Mouse (Mus musculus) lung, postnatal 0 days (tissue): Measurements from ENCODE around the gene Tmem82. TPM values are rescaled to one million over a fixed set of nuclear protein-coding genes. Genes with fewer than 3 reads are reported as not detected.

Experiments used
- ATAC-seq: fragments of 200-750 bp; cut with Nextera tagmentation; 2 replicates; pipeline ENCODE4 v1.8.0; 2017; ENCODE audit warnings: moderate library complexity
- DNase-seq: peaks from one replicate; pipeline ENCODE4 v3.0.0-alpha.2; 2016; ENCODE audit warnings: low spot score
- H3K27ac ChIP-seq: fragments of 300-500 bp; sonication (generic); 2 replicates; pipeline ENCODE4 v1.5.1; 2014; ENCODE audit warnings: antibody characterized with exemption, mild to moderate bottlenecking, low read length, mixed read lengths
- H3K27me3 ChIP-seq: fragments of 300-500 bp; sonication (generic); replicated peaks from 2 replicates; pipeline ENCODE4 v1.6.1; 2014; ENCODE audit warnings: low read length, mixed read lengths; ENCODE audit not compliant: insufficient read depth
- H3K36me3 ChIP-seq: fragments of 300-500 bp; sonication (generic); 2 replicates; pipeline ENCODE4 v1.6.1; 2014; ENCODE audit warnings: low read length, mixed read lengths; ENCODE audit not compliant: insufficient read depth
- H3K4me1 ChIP-seq: fragments of 300-500 bp; sonication (generic); 2 replicates; pipeline ENCODE4 v1.6.1; 2014; ENCODE audit warnings: antibody characterized with exemption, low read depth, low read length, mixed read lengths; ENCODE audit not compliant: insufficient read depth
- H3K4me2 ChIP-seq: fragments of 300-500 bp; sonication (generic); replicated peaks from 2 replicates; pipeline ENCODE4 v1.6.1; 2014; ENCODE audit warnings: low read depth, mild to moderate bottlenecking, low read length, moderate library complexity, mixed read lengths
- H3K4me3 ChIP-seq: fragments of 300-500 bp; sonication (generic); 2 replicates; pipeline ENCODE4 v1.5.1; 2014; ENCODE audit warnings: low read depth, low read length
- H3K9ac ChIP-seq: fragments of 300-500 bp; sonication (generic); replicated peaks from 2 replicates; pipeline ENCODE4 v1.6.1; 2014; ENCODE audit warnings: low read depth, mild to moderate bottlenecking
- H3K9me3 ChIP-seq: fragments of 300-500 bp; sonication (generic); 2 replicates; pipeline ENCODE4 v1.6.1; 2016; ENCODE audit warnings: low read length, mixed read lengths
- CTCF ChIP-seq: IDR thresholded peaks from 2 replicates; pipeline ENCODE4 v1.5.1; 2016; ENCODE audit warnings: antibody characterized with exemption, mild to moderate bottlenecking
- EP300 ChIP-seq: IDR thresholded peaks from 2 replicates; pipeline ENCODE4 v1.6.1; 2016; ENCODE audit warnings: antibody characterized with exemption, mild to moderate bottlenecking, control low read depth
- WGBS: fragments of 180-500 bp; shearing (Covaris S2); extraction: QIAGEN DNeasy Blood & Tissue Kit; methylation state at CpG from one replicate; pipeline ENCODE4 v1.1.7; 2014; 5-methylcytosine and 5-hydroxymethylcytosine counted together
- polyA plus RNA-seq: library from polyadenylated mRNA; unstranded; fragments of >200 nt; fragmentation: Nextera tagmentation; extraction: Ambion mirVana; gene quantifications from 2 replicates; pipeline ENCODE4 v1.2.1, GENCODE M21; 2015

Tmem82 gene
- polyA plus RNA-seq, 1 experiment from 2014 or later = 3.6 TPM

DNA sequence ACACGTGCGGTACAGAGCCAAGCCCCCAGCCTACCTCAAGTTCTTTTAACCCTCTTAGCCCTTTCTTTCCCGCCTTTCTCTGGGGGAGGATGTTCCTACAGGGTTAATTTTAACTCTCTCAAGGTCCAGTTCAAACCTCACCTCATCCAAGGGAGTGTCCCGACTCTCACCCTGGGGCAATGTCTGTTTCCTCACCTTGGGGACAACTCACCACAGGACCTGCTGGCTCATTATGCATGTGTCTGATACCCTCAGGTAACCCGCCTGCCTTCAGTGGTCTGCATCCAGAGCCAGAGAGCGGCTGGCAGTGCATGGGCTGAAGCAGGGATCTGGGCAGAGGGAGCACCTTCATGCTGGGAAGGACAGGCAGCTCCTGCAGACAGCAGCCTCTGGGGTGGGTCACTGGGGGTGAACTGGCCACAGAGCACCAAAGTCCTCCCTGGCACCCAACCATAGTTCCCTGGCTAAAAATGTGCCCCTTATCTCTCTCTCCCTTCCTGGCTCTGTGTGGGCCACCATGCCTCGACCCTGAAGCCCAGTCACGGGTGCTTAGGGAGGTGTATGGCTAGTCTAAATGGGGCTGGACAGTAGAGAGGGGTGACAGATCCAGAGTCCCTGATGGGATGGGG lies 21.6 kb downstream of the Tmem82 start:
- ATAC-seq (no peak), DNase-seq (no peak)
- H3K9me3 ChIP-seq = no peaks in the 10 kb centered on the region
- H3K9ac ChIP-seq = no peak overlapping the region
- no peak overlapping the region for H3K27ac ChIP-seq
- 0 out of 2 replicates have a peak, but pooled peaks cover 2% of the 10 kb centered on the region for H3K4me1 ChIP-seq
- WGBS = 72% methylated on average over 8 of the region's 8 CpGs
- H3K4me3 ChIP-seq = no peak overlapping the region
- no peaks in the 10 kb centered on the region for H3K27me3 ChIP-seq
- H3K36me3 ChIP-seq = peaks cover 3% of the 10 kb centered on the region
- H3K4me2 ChIP-seq = no peak overlapping the region
- no peak for TF ChIP-seq CTCF

DNA sequence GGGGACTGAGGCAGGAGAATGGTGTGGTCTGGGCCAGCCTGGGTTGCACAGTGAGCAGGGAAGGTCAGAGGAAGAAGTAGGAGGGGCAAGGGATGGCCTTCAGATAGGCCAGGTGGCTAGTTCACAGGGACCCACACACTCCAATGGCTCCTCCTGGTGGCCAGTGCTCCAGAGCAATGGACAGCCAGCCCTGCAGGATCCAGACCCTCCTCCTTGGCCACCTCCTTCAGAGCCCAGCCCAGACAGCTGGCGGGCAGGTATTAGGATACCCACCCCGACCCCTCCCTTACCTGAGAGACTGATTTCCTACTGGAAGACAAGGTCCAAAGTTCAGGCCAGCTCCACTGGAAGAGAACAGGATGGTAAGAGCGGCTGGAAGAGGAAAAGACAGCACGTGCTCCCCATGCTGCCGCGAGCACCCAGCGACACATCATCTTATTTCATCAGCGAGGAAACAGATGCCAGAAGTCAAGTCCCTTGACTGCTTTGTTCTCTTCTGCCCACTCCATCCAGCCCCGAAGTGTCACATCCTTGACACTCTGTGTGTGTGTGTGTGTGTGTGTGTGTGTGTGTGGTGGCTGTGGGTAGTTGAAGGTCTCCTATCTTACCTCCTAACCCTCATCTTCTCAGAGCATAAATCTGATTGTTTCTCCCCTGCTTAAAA lies 22.7 kb downstream of the Tmem82 start:
- WGBS = 77% methylated on average over 9 of the region's 9 CpGs
- Histone ChIP-seq H3K27ac (no peak overlapping the region), H3K27me3 (no peaks in the 10 kb centered on the region), H3K4me2 (no peak overlapping the region), H3K9me3 (no peaks in the 10 kb centered on the region), H3K4me3 (no peak overlapping the region), H3K4me1 (no peaks in the 10 kb centered on the region), H3K9ac (no peak overlapping the region), H3K36me3 (peaks cover 3% of the 10 kb centered on the region)
- TF ChIP-seq CTCF (peak; percentile 56), EP300 (peak; percentile 52; the same call in 1 of the 2 replicates)
- DNase-seq = peak; percentile 86
- peak; percentile 11 for ATAC-seq

DNA sequence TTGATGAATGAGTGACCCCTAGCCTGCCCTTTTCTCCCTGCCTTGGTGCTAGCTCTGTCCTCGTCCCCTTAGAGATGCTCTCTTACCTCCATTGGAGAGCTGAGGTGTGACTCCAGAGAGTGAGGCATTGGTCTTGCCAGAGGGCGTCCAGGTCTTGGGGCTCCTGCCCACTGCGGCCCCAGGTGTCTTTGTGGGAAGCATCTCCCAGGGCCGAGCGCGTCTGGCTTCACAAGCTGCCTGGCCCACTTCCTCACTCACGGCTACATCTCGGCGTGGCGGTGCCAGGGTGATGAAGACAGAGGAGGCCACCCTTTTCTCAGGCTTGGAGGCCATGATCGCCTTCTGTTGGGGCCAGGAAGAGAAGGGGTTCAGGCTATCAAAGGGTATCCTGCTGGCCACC lies 23.3 kb downstream of the Tmem82 start:
- no peaks in the 10 kb centered on the region for H3K27me3 ChIP-seq
- no peak overlapping the region for H3K9ac ChIP-seq
- H3K4me3 ChIP-seq = no peak overlapping the region
- peaks cover 3% of the 10 kb centered on the region for H3K36me3 ChIP-seq
- TF ChIP-seq EP300 = no peak
- no peak for TF ChIP-seq CTCF
- no peaks in the 10 kb centered on the region for H3K9me3 ChIP-seq
- 95% methylated on average over 11 of the region's 11 CpGs for WGBS
- DNase-seq (no peak), ATAC-seq (no peak)
- no peak overlapping the region for H3K27ac ChIP-seq
- no peak overlapping the region for H3K4me2 ChIP-seq
- H3K4me1 ChIP-seq = no peaks in the 10 kb centered on the region

DNA sequence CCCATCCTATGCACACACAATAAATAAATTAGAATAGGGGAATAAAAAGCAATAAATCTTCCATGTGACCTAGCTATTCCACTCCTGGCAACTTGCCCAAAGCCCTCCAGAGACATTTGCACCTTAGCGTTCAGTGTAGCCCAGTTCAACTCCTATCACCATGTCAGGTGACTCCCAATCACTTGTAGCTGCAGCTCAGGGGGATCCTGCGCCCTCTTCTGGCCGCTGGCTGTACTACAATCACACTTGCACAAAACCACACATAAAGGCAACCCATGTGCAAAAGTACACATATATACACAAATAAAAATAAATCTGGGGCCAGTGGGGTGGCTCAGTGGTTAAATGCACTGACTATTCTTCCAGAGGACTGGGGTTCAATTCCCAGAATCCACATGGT lies 26.9 kb downstream of the Tmem82 start:
- H3K9me3 ChIP-seq = no peaks in the 10 kb centered on the region
- 11% methylated on average over 3 of the region's 3 CpGs for WGBS
- DNase-seq (peak; percentile 44), ATAC-seq (no peak)
- H3K4me3 ChIP-seq = no peak overlapping the region
- TF ChIP-seq EP300 (no peak), CTCF (peak; percentile 82)
- H3K4me2 ChIP-seq = no peak overlapping the region
- no peak overlapping the region for H3K27ac ChIP-seq
- H3K36me3 ChIP-seq = peaks cover 7% of the 10 kb centered on the region
- no peak overlapping the region for H3K9ac ChIP-seq
- H3K4me1 ChIP-seq = no peaks in the 10 kb centered on the region
- H3K27me3 ChIP-seq = no peaks in the 10 kb centered on the region

DNA sequence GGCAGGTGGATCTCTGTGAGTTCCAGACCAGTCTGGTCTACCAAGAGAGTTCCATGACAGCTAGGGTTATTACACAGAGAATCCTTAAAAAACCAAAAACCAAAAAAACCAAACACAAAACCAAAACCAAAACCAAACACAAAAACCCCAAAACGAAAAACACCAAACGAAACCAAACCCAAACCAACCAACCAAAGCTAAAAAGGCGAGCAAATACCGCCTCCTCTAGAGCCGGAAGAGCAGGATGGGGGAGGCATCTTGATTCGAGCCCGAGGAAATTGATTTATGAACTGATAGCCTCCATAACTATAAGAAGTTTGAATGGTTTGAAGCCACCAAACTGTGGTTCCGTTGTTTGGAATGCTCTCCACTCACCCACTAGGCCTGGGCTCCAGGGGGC lies 34.5 kb downstream of the Tmem82 start:
- TF ChIP-seq EP300 = no peak
- TF ChIP-seq CTCF = no peak

DNA sequence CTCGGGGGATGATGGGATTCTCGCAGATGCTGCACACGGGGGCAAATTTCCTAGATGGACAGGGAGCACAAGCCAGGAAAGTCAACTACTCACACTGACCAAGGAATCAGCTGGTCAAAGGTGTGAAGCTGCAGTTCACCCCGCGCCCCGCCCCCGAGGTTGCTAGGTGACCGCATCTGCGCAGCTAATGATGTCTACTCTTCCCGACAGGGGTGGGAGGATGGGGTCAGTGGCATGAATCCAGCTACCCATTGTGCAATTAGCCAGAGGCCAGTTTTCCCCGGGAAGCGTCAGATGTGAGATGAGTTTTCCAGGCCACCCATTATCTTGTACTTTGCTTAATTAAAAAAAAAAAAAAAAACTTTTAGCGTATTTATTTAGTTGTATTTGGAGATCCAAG lies 37.4 kb downstream of the Tmem82 start:
- Histone ChIP-seq H3K9ac (no peak overlapping the region), H3K4me2 (no peak overlapping the region), H3K4me3 (no peak overlapping the region), H3K27ac (no peak overlapping the region), H3K4me1 (no peaks in the 10 kb centered on the region), H3K27me3 (no peaks in the 10 kb centered on the region), H3K9me3 (no peaks in the 10 kb centered on the region), H3K36me3 (0 out of 2 replicates have a peak, but pooled peaks cover 10% of the 10 kb centered on the region)
- ATAC-seq = no peak
- WGBS = 90% methylated on average over 13 of the region's 13 CpGs
- DNase-seq = no peak
- TF ChIP-seq CTCF (no peak), EP300 (no peak)

More for the DNA sequence above, 34.5 kb downstream of the Tmem82 start:
- no peak overlapping the region for H3K9ac ChIP-seq
- H3K27ac ChIP-seq = no peak overlapping the region
- no peaks in the 10 kb centered on the region for H3K4me1 ChIP-seq
- H3K27me3 ChIP-seq = no peaks in the 10 kb centered on the region
- peaks cover 14% of the 10 kb centered on the region; the same call in 1 of the 2 replicates for H3K36me3 ChIP-seq
- no peak for ATAC-seq
- DNase-seq = no peak
- H3K4me3 ChIP-seq = no peak overlapping the region
- no peak overlapping the region for H3K4me2 ChIP-seq
- 86% methylated on average over 8 of the region's 8 CpGs for WGBS
- no peaks in the 10 kb centered on the region for H3K9me3 ChIP-seq
